Mouse (Mus musculus) embryonic facial prominence, embryonic 12.5 days (tissue): ENCODE measurements around the gene Igfbp1. TPM values are rescaled to one million over a fixed set of nuclear protein-coding genes. Genes with fewer than 3 reads are reported as not detected.

Source experiments
- ATAC-seq: fragments of 200-750 bp; cut with Nextera tagmentation; 2 replicates; pipeline ENCODE4 v1.8.0; 2017; ENCODE audit not compliant: insufficient number of reproducible peaks, insufficient read depth, low FRiP score, low TSS enrichment
- H3K27ac ChIP-seq: fragments of 300-500 bp; sonication (generic); 2 replicates; pipeline ENCODE4 v1.5.1; 2016; ENCODE audit warnings: mild to moderate bottlenecking
- H3K27me3 ChIP-seq: fragments of 300-500 bp; sonication (generic); 2 replicates; pipeline ENCODE4 v1.6.1; 2016; ENCODE audit warnings: mild to moderate bottlenecking, moderate library complexity
- H3K36me3 ChIP-seq: fragments of 300-500 bp; sonication (generic); 2 replicates; pipeline ENCODE4 v1.6.1; 2016; ENCODE audit warnings: mild to moderate bottlenecking
- H3K4me1 ChIP-seq: fragments of 300-500 bp; sonication (generic); 2 replicates; pipeline ENCODE4 v1.6.1; 2016
- H3K4me2 ChIP-seq: fragments of 300-500 bp; sonication (generic); replicated peaks from 2 replicates; pipeline ENCODE4 v1.6.1; 2016; ENCODE audit warnings: mild to moderate bottlenecking, moderate library complexity
- H3K4me3 ChIP-seq: fragments of 300-500 bp; sonication (generic); 2 replicates; pipeline ENCODE4 v1.5.1; 2016; ENCODE audit warnings: mild to moderate bottlenecking
- H3K9ac ChIP-seq: fragments of 300-500 bp; sonication (generic); 2 replicates; pipeline ENCODE4 v1.6.1; 2016; ENCODE audit warnings: mild to moderate bottlenecking, moderate library complexity
- H3K9me3 ChIP-seq: fragments of 300-500 bp; sonication (generic); 2 replicates; pipeline ENCODE4 v1.6.1; 2016; ENCODE audit warnings: mild to moderate bottlenecking, moderate library complexity
- WGBS: fragments of 180-500 bp; shearing (Covaris S2); methylation state at CpG from one replicate; pipeline ENCODE4 v1.1.7; 2016; 5-methylcytosine and 5-hydroxymethylcytosine counted together
- polyA plus RNA-seq: library from polyadenylated mRNA; unstranded; fragments of >200 nt; fragmentation: Nextera tagmentation; extraction: Ambion mirVana; gene quantifications from 2 replicates; pipeline ENCODE4 v1.2.1, GENCODE M21; 2016

Igfbp1 gene
- polyA plus RNA-seq, 1 experiment from 2014 or later: 0.96 TPM

GRCm38 (mm10) chr11:7195312-7195685, 2.3 kb upstream of the Igfbp1 start:
- Histone ChIP-seq H3K36me3 (no peaks in the 10 kb centered on the region), H3K4me2 (no peak overlapping the region), H3K9me3 (no peaks in the 10 kb centered on the region), H3K4me1 (0 out of 2 replicates have a peak, but pooled peaks cover 2% of the 10 kb centered on the region), H3K27ac (no peak overlapping the region), H3K27me3 (0 out of 2 replicates have a peak, but pooled peaks cover 7% of the 10 kb centered on the region), H3K4me3 (no peak overlapping the region), H3K9ac (no peak overlapping the region)
- WGBS: 91% methylated on average over 4 of the region's 4 CpGs
- ATAC-seq: no peak

- ATAC-seq: no peak
- H3K4me1 ChIP-seq: no peaks in the 10 kb centered on the region
- no peak overlapping the region for H3K9ac ChIP-seq
- no peaks in the 10 kb centered on the region for H3K9me3 ChIP-seq
- no peak overlapping the region for H3K27ac ChIP-seq
- H3K36me3 ChIP-seq: no peaks in the 10 kb centered on the region
- H3K27me3 ChIP-seq: 0 out of 2 replicates have a peak, but pooled peaks cover 7% of the 10 kb centered on the region
- H3K4me2 ChIP-seq: no peak overlapping the region
- no peak overlapping the region for H3K4me3 ChIP-seq
- 93% methylated on average over 19 of the region's 19 CpGs for WGBS
Measured at GRCm38 (mm10) chr11:7198006-7198405, 424 bp downstream of the Igfbp1 start.

GRCm38 (mm10) chr11:7198481-7199256, 1.1 kb downstream of the Igfbp1 start:
- Histone ChIP-seq H3K4me2 (no peak overlapping the region), H3K9me3 (no peaks in the 10 kb centered on the region), H3K27me3 (0 out of 2 replicates have a peak, but pooled peaks cover 7% of the 10 kb centered on the region), H3K4me1 (no peaks in the 10 kb centered on the region), H3K27ac (no peak overlapping the region), H3K4me3 (no peak overlapping the region), H3K9ac (no peak overlapping the region), H3K36me3 (no peaks in the 10 kb centered on the region)
- WGBS: 75% methylated on average over 10 of the region's 10 CpGs
- ATAC-seq: no peak

GRCm38 (mm10) chr11:7199736-7200392, 2.3 kb downstream of the Igfbp1 start:
- Histone ChIP-seq H3K4me2 (no peak overlapping the region), H3K4me1 (no peaks in the 10 kb centered on the region), H3K36me3 (no peaks in the 10 kb centered on the region), H3K9ac (no peak overlapping the region), H3K27me3 (0 out of 2 replicates have a peak, but pooled peaks cover 7% of the 10 kb centered on the region), H3K9me3 (no peaks in the 10 kb centered on the region), H3K27ac (no peak overlapping the region), H3K4me3 (no peak overlapping the region)
- ATAC-seq: no peak
- 51% methylated on average over 14 of the region's 14 CpGs for WGBS

GRCm38 (mm10) chr11:7200393-7200783, 2.8 kb downstream of the Igfbp1 start:
- H3K27ac ChIP-seq: no peak overlapping the region
- WGBS: 77% methylated on average over 9 of the region's 9 CpGs

GRCm38 (mm10) chr11:7202206-7202605, 4.6 kb downstream of the Igfbp1 start:
- Histone ChIP-seq H3K9me3 (no peaks in the 10 kb centered on the region), H3K27me3 (0 out of 2 replicates have a peak, but pooled peaks cover 7% of the 10 kb centered on the region), H3K27ac (no peak overlapping the region), H3K4me1 (no peaks in the 10 kb centered on the region), H3K36me3 (no peaks in the 10 kb centered on the region), H3K9ac (no peak overlapping the region), H3K4me3 (no peak overlapping the region), H3K4me2 (no peak overlapping the region)
- no peak for ATAC-seq
- 40% methylated on average over 7 of the region's 7 CpGs for WGBS

More at GRCm38 (mm10) chr11:7200393-7200783, 2.8 kb downstream of the Igfbp1 start:
- Histone ChIP-seq H3K36me3 (no peaks in the 10 kb centered on the region), H3K4me3 (no peak overlapping the region), H3K9ac (no peak overlapping the region), H3K9me3 (no peaks in the 10 kb centered on the region), H3K27me3 (0 out of 2 replicates have a peak, but pooled peaks cover 7% of the 10 kb centered on the region), H3K4me2 (no peak overlapping the region), H3K4me1 (no peaks in the 10 kb centered on the region)
- ATAC-seq: no peak

- 89% methylated on average over 9 of the region's 9 CpGs for WGBS
- no peak overlapping the region for H3K27ac ChIP-seq
- H3K27me3 ChIP-seq: no peaks in the 10 kb centered on the region
- no peaks in the 10 kb centered on the region for H3K9me3 ChIP-seq
- no peak overlapping the region for H3K4me2 ChIP-seq
- H3K9ac ChIP-seq: no peak overlapping the region
- no peaks in the 10 kb centered on the region for H3K4me1 ChIP-seq
- no peak for ATAC-seq
- H3K4me3 ChIP-seq: no peak overlapping the region
- peaks cover 7% of the 10 kb centered on the region; the same call in 1 of the 2 replicates for H3K36me3 ChIP-seq
Measured at GRCm38 (mm10) chr11:7203846-7204245, 6.3 kb downstream of the Igfbp1 start.

GRCm38 (mm10) chr11:7210343-7210742, 12.8 kb downstream of the Igfbp1 start:
- Histone ChIP-seq H3K9me3 (no peaks in the 10 kb centered on the region), H3K36me3 (peaks cover 15% of the 10 kb centered on the region; the same call in 1 of the 2 replicates), H3K4me1 (peaks cover 15% of the 10 kb centered on the region), H3K27me3 (peaks cover 24% of the 10 kb centered on the region), H3K4me3 (no peak overlapping the region), H3K9ac (no peak overlapping the region), H3K27ac (no peak overlapping the region), H3K4me2 (peak overlapping the region; percentile 40; the same call in 1 of the 2 replicates)
- ATAC-seq: no peak
- 24% methylated on average over 6 of the region's 6 CpGs for WGBS

- Histone ChIP-seq H3K27ac (no peak overlapping the region), H3K4me3 (peak overlapping the region; percentile 15), H3K27me3 (peaks cover 24% of the 10 kb centered on the region), H3K4me2 (peak overlapping the region; percentile 40), H3K9me3 (no peaks in the 10 kb centered on the region), H3K36me3 (peaks cover 15% of the 10 kb centered on the region; the same call in 1 of the 2 replicates), H3K9ac (no peak overlapping the region), H3K4me1 (peaks cover 16% of the 10 kb centered on the region)
- ATAC-seq: no peak
- 12% methylated on average over 9 of the region's 9 CpGs for WGBS
Measured at GRCm38 (mm10) chr11:7211211-7211610, 13.6 kb downstream of the Igfbp1 start.

- Histone ChIP-seq H3K9ac (peak overlapping the region; percentile 55), H3K9me3 (no peaks in the 10 kb centered on the region), H3K36me3 (peaks cover 15% of the 10 kb centered on the region; the same call in 1 of the 2 replicates), H3K4me3 (peak overlapping the region; percentile 65), H3K27me3 (peaks cover 24% of the 10 kb centered on the region), H3K4me2 (peak overlapping the region; percentile 90), H3K4me1 (peaks cover 21% of the 10 kb centered on the region), H3K27ac (no peak overlapping the region)
- no peak for ATAC-seq
- WGBS: 13% methylated on average over 17 of the region's 17 CpGs
Measured at GRCm38 (mm10) chr11:7212126-7212798, 14.7 kb downstream of the Igfbp1 start.

GRCm38 (mm10) chr11:7213161-7213500, 15.5 kb downstream of the Igfbp1 start:
- no peak; the same call in none of the 2 replicates for ATAC-seq
- Histone ChIP-seq H3K27ac (peak overlapping the region; percentile 63; the same call in 1 of the 2 replicates), H3K4me3 (peak overlapping the region; percentile 65), H3K4me1 (peaks cover 21% of the 10 kb centered on the region), H3K27me3 (peaks cover 24% of the 10 kb centered on the region), H3K9ac (peak overlapping the region; percentile 55), H3K9me3 (no peaks in the 10 kb centered on the region), H3K4me2 (peak overlapping the region; percentile 90), H3K36me3 (peaks cover 14% of the 10 kb centered on the region; the same call in 1 of the 2 replicates)
- WGBS: 1% methylated on average over 19 of the region's 19 CpGs
